Comparison of ENCODE assay signal across 20 mouse cellular contexts in the genomic region with DNA sequence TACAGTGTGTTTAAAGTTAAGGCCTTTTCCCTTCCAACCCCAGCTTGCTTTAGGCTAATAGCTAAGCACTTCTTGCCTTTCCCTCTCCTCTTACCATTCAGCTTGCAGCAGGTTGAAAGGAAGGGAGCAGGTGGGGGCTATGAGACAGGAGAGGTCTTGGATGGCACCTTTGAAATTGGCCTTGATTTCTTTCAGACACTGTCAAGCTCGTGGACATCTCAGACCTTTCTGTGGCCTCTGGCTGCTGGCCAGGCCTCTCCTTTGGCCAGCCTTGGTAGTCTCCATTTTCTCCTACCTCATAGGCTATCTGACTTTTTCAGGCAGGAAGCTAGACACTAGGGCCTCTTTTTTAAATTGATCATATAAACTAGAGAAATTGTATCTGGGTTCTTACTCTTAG.
"Had no signal": no experiment of that assay in that cellular context is flagged by ENCODE, and none has a peak within 500 bp of the region (broad histone marks: within the 10 kb centered on the region; RNA-seq: fewer than 3 reads in every experiment).

No protein-coding gene starts in this region.

- H3K36me3 ChIP-seq: lung, embryonic 15.5 days; midbrain, embryonic 13.5 days; midbrain, embryonic 15.5 days; neural tube, embryonic 12.5 days had no signal

- H3K4me1 ChIP-seq: lung, embryonic 15.5 days; midbrain, embryonic 13.5 days; midbrain, embryonic 15.5 days; neural tube, embryonic 12.5 days; stomach, embryonic 15.5 days had no signal

- H3K4me3 ChIP-seq: lung, embryonic 15.5 days; megakaryocyte, embryonic 14.5 days; midbrain, embryonic 13.5 days; midbrain, embryonic 15.5 days; neural tube, embryonic 12.5 days; stomach, embryonic 15.5 days had no signal

- H3K9ac ChIP-seq: liver, postnatal 0 days; lung, embryonic 15.5 days; midbrain, embryonic 13.5 days; midbrain, embryonic 15.5 days; neural tube, embryonic 12.5 days; stomach, embryonic 15.5 days had no signal

- H3K27ac ChIP-seq: lung, embryonic 15.5 days; macrophage; midbrain, embryonic 13.5 days; midbrain, embryonic 15.5 days; neural tube, embryonic 12.5 days; stomach, embryonic 15.5 days had no signal

- DNase-seq: liver, postnatal 0 days; lung, adult 2 months; lung, postnatal 14 days; lung, postnatal 36 days; retina, postnatal 1 day; right cerebral cortex, adult 18-20 months; right cerebral cortex, postnatal 25 days; right cerebral cortex, postnatal 4 days; thymus, adult 18-20 months; thymus, postnatal 14 days; thymus, postnatal 36 days had no signal

- H3K4me2 ChIP-seq: lung, embryonic 15.5 days; midbrain, embryonic 11.5 days; midbrain, embryonic 13.5 days; midbrain, embryonic 15.5 days; neural tube, embryonic 12.5 days; stomach, embryonic 15.5 days had no signal

- ATAC-seq: liver, postnatal 0 days; lung, postnatal 0 days; midbrain, embryonic 13.5 days; midbrain, embryonic 15.5 days had no signal

- H3K27me3 ChIP-seq: lung, embryonic 15.5 days; megakaryocyte, embryonic 14.5 days; midbrain, embryonic 13.5 days; midbrain, embryonic 15.5 days; neural tube, embryonic 12.5 days; stomach, embryonic 15.5 days had no signal

- H3K9me3 ChIP-seq: lung, embryonic 15.5 days; megakaryocyte, embryonic 14.5 days; midbrain, embryonic 13.5 days; midbrain, embryonic 15.5 days; neural tube, embryonic 12.5 days; stomach, embryonic 15.5 days had no signal
